Mouse (Mus musculus) frontal cortex, postnatal 36 days (tissue): ENCODE data around the gene Zcchc18.
A peak's percentile ranks its signal among the peaks of the same experiment; 100 is the strongest.
"Not testable (repeated sequence)": the region's sequence is repeated elsewhere in the genome, so short reads cannot be mapped to it uniquely, and the experiment has no call there.

Experiments
- DNase-seq, 2 experiments: peaks; one replicate each; pipeline ENCODE4 v3.0.0; 2022; ENCODE audit warnings: low spot score in 2 of 2

Gene Zcchc18

DNA sequence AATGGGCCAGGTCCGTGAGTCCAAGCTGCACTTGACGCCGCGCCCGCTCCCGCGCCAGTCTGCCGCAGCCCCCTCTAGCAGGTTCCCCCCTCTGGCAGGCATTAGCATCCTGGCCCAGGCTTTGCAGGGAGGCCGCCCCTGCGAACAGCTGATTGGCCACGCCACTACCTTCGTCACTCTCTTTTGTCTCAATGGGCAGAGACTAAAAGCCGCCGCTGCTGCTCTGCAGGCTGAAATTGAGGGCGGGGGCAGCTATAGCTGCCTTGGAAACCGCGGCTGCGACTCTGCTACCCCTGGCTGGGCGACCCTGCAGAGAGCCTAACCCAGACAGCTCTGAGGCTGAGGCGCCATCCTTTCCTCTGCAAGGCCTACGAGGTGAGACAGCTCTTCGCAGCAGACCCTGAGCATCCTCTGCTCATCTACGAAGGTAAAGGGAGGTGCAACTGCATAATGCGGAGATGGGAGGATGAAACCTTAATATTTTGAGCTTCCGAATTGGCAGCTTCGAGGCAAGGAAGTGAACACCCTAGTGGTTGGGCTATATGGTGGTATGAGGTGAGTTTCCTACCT is at the start of gene Zcchc18:
Gene Zcchc18, plus strand, starts transcription at position 178 of the 570 bp plus-strand sequence.
- peak; percentile 82 to 85 for DNase-seq

DNA sequence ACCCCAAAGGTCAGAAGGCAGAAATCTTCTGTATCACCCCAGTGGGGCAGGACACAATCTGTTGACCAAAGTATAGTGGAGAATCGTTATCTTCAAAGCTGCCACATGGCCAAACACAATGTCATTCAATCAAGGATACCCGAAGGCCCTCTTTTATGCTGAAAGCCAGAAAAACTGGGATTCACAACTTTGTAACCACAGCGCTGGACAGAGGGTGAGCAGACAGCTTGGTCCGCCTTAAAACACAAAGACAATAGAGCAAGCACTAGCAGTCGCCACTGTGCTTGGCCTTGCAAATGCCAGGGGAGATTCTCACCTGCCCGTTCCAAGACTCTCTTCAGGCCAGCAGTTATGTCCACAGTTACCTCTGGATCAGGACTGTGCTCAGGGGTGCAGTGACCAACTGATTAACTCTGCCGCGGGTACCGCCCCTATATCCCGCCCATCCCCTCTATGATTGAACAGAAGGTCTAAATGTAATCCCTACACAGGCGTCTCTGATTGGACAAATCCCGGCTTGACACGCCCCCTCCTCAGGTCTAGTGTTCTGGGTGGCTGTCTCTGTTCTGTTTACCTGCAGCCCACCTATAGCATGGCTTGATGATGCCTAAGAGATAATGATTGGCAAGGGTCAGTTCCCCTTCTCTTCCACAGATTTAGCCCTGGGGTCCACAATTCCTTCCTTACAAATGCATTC is 35.2 kb upstream of the Zcchc18 start:
- peak; percentile 63 to 78 for DNase-seq

DNA sequence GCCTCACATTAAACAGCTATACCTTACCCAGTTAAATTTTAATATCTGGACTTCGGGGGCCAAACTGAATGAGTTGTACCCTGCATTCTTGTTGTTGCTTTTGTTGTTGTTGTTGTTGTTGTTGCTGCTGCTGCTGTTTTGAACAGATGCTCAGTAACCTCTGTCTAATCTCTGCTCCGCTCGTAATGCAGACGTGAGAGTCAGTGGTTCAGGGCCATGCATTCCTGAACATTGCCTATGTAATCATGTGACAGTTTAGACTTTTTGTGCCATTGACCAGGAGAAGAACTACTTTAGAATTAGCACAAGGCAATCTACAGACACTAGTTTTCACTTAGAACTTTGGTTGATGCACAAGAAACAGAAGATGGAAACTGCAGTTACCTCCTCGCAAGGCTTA is 34.7 kb upstream of the Zcchc18 start:
- DNase-seq: not testable (repeated sequence)

DNA sequence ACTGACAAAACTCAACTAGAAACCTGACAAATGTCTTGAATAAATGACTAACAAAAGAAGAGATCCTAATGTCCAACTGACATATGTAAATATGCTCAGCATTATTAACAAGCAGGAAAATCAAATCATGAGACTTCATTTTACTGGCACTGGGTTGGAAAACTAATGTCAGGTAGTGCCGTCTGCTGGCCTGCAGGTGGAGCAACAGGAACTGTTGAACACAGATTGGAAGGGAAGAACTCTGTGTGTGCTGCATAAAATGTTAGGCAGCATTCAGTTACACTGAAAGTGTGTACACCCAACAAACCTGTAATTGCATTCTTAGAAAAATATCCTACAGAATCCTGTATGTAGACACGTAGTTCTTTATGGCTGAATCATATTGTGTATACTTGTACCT is 33.3 kb upstream of the Zcchc18 start:
- peak in 1 of 2 experiments; percentile 5 for DNase-seq

DNA sequence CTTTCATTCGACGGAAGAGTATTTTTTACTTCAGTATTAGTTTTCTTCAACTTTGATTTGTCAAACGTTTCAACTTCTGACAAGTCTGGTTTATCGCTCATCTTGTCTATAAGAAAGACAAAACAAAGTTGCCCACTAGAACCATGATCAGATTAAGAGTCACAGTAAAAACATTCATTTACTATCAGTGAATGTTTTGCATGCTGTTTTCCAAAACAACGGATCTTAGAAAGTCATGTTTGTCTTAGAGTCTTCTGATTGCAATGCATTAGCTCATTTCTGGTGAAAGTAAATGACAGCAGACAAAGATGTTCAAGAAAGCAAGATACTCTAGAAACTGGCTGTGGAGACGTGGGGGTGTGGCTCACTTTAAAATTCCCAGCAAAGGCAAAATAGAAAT is 17.6 kb upstream of the Zcchc18 start, which contains the start of gene Tmsb15b2:
Gene Tmsb15b2, minus strand, starts transcription at position 101 of the 400 bp plus-strand sequence.
- DNase-seq: not testable (repeated sequence)

DNA sequence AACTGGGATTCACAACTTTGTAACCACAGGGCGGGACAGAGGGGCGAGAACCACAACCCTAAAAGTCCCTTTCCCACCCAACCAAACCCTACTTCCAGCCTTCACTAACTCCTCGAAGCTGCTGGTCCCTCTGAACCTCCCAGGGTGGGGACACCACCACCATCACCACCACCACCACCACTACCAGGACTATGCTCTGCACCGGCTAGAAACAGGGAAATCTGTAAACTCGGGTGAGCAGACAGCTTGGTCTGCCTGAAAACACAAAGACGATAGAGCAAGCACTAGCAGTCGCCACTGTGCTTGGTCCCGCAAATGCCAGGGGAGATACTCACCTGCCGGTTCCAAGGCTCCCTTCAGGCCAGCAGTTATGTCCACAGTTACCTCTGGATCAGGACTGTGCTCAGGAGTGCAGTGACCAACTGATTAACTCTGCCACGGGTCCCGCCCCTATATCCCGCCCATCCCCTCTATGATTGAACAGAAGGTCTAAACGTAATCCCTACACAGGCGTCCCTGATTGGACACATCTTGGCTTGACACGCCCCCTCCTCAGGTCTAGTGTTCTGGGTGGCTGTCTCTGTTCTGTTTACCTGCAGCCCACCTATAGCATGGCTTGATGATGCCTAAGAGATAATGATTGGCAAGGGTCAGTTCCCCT is 16.4 kb upstream of the Zcchc18 start, which contains the start of the genes Tmsb15l and Tmsb15b1:
Gene Tmsb15l, minus strand, starts transcription at position 446 of the 661 bp plus-strand sequence.
Gene Tmsb15b1, minus strand, starts transcription at position 451 of the 661 bp plus-strand sequence.
- peak in 1 of 2 experiments; percentile 76 for DNase-seq

DNA sequence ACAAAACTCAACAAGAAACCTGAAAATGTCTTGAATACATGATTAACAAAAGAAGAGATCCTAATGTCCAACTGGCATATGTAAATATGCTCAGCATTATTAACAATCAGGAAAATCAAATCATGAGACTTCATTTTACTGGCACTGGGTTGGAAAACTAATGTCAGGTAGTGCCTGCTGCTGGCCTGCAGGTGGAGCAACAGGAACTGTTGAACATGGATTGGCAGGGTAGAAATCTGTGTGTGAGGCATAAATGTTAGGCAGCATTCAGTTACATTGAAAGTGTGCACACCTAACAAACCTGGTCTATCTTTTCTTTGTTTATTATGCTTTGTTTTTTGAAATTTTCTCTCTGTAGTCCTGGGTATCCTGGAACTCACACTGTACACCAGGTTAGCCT is 14.3 kb upstream of the Zcchc18 start:
- no peak for DNase-seq

DNA sequence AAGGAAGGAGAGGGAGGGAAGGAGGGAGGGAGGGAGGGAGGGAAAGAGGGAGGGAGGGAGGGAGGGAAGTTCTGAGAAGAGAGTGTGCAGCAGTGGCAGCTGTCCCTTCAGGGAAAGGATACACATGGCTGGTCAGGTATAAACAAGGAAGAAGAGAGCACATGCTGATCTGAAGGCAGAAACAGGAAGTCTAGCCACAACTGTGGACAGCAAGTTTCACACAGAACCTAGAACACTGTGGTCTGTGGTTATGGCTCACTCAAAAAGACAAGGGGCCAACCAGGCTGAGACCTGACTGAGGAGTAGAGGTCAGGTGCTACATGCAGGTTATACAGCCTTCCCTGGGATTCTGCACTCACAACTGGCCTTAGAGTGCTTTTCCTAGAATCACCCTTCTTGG is 6.9 kb upstream of the Zcchc18 start:
- no peak for DNase-seq

DNA sequence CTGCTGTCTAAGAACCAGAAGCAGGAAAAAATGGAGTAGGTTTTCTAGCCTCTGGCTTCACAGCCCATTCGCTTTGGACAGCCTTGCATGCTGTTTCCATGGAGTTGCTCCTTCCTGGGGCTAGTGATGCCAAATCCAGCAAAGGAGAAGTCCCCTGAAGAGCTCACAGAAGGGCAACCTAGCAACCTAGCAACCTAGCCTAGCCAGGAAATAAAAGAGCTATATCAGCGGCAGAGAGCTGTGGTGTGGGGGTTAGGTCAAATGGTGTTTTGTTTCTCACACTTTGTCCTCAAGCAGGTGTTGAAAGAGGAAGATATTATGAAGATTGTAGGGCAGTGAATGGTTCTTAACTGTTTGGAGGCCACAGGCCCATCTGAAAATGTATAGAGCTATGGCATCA is 1.7 kb upstream of the Zcchc18 start:
- no peak for DNase-seq

DNA sequence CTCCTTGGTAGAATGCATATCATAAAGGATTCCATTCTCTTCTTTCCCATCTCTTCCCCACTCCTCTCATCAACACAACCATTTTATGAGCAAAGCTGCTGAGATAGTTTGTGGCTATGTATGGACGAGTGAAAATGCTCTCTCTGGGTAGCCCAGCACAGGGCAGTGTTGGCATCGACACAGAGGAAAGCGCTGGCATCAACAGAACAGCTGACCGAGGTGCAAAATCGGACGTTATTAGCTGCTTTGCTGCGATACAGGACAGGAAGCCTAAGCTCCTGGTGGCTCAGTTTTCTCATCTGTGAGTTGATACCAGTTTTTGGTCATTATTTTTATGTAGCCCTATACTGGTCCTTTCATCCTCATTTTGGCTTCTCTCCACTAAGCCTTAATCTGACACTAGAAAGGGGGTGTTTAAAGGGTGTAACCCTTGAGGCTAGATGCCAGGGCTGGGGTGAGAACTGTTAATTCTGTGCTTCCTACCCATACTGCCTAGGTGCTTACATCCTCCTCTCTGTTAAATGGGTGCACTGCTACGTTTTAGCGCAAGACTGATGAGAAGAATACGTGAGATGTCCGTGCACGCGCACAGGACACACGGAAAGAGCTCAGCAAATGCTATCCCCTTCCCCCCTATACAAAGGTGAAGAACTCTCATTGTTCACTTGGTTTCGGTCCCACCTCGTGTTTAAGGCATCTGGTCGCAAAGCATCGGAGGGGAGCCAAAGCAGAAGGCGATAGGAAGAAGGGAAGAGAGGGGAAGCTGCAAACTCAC is 577 bp upstream of the Zcchc18 start:
- no peak for DNase-seq

DNA sequence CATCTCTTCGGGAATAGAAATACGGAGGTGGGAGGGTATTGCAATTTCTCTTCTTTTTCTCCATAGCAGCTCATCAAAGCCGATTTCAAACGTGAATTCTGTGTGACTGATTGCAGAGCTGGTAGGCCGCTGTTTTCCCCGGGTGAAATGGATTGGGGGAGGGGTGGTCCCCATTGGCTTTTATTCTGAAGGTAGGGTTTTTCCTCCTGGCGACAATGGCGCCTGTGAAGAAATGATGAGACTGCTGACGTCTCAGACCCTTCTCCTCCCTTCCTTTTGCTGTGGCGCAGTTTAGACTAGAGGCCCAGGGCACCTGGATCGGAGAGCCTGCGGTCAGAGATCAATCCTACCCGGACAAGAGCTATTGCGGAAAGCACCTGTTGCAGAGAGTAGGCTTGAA is 686 bp downstream of the Zcchc18 start:
- DNase-seq: peak in 1 of 2 experiments; percentile 28

DNA sequence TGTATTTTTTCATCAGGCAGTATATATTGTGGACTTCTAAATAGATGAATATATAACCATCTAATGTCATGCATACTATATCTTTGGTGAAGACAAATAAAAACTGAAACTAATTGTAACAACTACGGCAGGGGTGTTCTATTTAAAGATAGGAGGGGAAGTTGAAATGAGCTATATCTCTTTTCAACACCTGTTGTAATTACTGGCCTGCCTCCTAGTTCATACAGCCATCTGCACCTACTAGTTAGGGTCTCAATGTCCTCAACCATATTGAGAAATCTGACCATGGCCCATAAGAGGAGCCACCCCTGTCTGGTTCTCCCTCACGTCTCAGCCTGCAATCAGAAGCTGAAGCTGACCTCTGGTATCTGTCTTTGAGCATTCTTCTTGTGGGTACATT is 3.3 kb downstream of the Zcchc18 start:
- no peak for DNase-seq

DNA sequence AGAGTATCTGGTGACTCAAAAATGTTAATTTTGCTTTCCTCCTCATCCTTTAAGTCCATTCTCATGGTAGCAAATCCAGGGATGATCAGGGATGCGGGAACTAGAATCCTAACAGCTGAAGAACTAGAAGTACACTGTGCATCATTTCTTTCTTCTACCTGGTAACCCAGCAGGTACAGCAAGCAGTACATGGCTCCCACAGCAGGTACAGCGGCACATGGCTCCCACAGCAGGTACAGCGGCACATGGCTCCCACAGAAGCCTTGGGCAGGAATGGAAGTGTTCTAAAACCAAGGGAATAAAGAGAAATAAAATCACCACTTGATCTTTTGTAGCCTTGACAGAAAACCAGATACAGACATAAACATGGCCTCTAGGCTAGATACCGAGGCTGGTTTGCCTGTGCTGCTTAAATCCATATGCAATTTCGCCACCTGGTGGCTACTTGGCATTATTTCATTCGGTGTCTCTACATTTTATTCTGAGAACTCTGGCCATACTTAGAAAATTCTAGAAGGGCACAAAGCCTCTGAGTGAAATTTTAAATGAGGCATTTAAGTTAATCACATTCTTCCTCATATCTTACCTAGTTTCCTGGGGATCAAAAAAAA is 22.2 kb downstream of the Zcchc18 start:
- DNase-seq: peak in 1 of 2 experiments; percentile 62

DNA sequence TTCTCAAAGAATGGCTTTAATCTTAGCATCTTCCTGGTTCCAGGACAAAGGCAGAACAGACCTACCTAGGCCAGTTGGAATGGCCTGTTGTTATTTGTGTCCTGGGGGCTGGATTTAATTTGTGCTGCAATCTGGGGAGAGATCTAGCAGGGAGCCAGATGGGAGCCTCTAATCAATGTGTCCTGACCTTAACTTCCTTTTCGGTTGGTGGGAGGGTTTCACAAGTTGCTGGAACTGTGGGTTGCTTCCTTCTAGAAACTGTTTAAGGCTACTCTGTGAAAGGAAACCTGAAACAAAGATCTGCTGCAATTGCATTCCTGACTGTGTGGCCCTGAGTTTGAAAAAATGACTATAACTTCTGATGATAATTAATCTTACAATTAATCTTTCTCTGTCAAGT is 24.7 kb downstream of the Zcchc18 start:
- DNase-seq: no peak

DNA sequence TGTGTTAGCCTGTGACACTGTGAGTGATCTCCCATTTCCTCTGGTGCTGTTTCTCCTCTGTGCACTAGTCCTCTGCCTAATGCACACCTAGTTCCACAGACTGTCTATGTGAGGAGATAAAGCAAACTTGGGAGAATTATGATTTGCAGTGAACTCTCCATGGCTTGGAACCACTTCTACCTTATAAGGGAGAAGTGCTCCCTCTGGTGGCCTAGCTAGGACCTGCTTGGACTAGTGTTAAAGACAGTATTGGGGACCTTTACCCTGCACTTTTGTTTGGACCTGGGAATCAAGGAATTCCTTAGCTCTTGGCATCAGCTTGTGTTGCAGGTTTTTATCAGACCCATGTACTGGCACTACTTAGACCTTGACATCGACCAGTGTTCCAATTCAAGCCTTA is 26.4 kb downstream of the Zcchc18 start:
- peak; percentile 30 to 54 for DNase-seq

DNA sequence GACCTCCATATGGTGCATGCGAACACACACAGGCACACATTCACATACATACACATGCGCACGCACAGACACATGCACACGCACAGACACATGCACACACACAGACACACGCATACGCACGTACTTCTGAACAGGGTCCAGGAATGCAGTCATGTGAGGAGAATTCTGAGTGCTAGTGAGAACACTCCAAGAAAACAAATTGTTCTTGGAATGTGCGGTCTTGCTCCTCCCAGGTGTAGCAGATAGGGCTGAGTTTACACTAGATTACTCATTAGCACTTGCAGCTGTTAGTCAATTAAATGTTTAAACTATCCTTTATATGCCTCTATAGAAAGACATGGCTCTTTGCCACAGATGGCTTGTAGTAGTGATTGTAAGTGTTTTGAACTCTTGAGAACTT is 38.0 kb downstream of the Zcchc18 start:
- DNase-seq: no peak

DNA sequence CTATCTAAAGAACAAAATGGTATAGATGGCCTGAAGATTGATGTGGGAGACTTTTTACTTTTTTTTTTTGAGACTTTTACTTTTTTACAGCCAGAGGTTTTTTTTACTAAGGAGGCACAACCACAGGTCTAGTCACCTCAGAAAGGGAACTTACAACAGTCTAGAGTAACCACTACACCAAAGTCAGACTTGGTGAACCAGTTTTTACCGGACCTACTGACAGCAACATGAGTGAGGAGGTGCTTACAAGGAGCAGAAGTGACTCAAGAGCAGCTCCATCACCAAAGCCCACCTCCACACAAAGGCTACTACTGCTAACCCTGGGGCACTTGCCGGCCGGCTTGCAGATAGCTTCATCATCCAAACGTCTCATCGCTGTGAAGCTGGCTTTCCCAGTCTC is 38.8 kb downstream of the Zcchc18 start:
- no peak for DNase-seq

DNA sequence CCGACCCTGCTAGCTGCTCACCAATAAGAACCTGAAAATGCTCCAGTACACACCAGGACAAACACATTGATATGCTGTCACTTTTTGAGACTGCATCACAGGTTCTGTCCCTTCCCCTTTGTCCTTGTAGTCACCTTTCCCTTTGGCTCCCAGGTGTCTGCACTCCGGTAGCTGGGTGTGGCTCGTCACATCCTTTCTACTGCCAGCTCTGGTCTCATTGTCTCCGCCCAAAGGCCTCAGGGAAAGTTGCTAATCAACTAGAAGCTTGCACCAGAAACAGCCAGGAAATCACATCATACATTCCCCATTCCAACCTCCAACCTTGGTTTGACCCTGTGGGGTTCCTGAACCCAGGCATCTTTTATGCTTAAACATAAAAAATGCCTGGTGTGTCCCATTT is 41.4 kb downstream of the Zcchc18 start:
- no peak for DNase-seq

DNA sequence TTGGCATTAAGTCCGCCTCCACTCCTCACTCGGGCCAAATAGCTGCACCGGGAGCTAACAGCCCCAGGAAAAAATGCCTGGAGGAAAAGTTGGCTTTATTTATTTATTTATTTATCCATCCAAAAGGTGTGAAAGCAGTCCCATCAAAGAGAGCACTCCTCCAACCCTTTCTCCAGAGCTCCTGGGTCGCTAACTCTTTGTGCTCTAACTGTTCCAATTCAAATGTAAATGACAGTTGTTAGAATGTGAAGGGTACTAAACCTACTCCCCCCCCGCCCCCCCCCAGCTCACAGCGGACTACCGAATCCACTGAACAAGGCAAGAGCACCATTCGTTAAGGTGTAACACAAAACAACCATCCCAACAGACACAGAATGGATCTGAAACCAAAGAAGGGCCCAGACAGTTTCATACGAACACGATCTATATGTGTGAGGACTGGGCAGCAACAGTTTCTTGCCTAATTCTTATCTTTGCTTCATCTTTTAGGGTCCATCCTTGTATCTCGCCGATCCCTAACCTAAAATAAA is 44.6 kb downstream of the Zcchc18 start:
- DNase-seq: no peak

DNA sequence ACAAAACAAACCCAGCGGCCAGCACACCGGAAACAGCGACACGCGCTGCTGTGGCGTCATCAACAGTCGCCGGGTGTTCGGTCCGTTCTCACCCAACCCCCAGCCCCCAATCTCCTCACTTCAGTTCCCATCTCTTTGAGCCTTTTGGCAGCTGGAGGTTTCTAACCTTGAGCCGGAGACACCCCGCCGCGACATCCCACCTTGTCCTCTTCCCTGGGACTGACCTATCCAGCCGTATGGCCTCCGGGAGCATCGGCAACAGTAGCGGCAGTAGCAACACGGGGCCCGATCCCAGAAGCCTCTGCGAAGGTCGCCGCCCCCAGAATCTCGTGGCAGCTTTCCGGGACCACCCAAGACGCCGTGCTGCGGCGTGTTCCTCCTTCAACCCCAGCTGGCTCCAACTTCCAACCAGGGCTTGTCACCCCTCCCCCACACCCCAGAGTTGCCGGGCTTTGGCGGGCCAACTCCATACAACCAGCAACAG is 45.1 kb downstream of the Zcchc18 start, which contains the start of gene Slc25a53:
Gene Slc25a53, minus strand, starts transcription at position 303 of the 484 bp plus-strand sequence.
- peak; percentile 83 to 89 for DNase-seq

DNA sequence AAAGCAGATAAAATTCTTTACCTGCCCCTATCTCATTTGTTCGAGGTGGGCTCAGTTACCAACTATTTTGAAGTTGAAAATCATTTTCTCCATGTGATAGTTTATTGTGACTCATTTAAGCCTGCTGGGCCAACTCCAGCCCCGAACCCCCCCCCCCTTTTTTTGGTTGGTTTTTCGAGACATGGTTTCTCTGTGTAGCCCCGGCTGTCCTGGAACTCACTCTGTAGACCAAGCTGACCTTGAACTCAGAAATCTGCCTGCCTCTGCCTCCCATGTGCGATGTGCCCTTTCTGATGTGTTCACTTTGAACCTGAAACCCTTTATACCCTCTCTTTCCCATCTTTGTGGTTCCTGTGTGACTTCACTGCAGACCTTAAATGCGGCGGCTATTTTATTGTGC is 45.5 kb downstream of the Zcchc18 start:
- no peak for DNase-seq
